Mouse (Mus musculus) heart, postnatal 36 days (tissue): ENCODE results near the gene Clasp2. TPM values are rescaled to one million over a fixed set of nuclear protein-coding genes. Genes with fewer than 3 reads are reported as not detected.
"Not testable (repeated sequence)": the region's sequence is repeated elsewhere in the genome, so short reads cannot be mapped to it uniquely, and the experiment has no call there.

Experiments used
- DNase-seq, 2 experiments: peaks; one replicate each; pipeline ENCODE4 v3.0.0; 2021 to 2022
- intact Hi-C: fragments of 180-260 bp; cut with DNase I; formaldehyde crosslinking; loops from one replicate; pipeline ENCODE4 v1.15.1; 2025
- total RNA-seq, 2 experiments: library from RNA; stranded (reverse); gene quantifications; 2 replicates each; pipeline ENCODE4 v1.2.3; 2021

Gene Clasp2
- total RNA-seq: 10 to 100 TPM; 50.9 to 58.9 TPM

- DNase-seq: peak; percentile 78 to 89
- intact Hi-C loops: loop anchor here (5.0 to 10.0 kb wide), 3 partner anchors 121 to 374 kb away; no protein-coding TSS in a partner anchor
Measured at GRCm38 (mm10) chr9:113741108-113741636, at the start of gene Clasp2. Clasp2 (plus strand) TSS chr9:113741473.

GRCm38 (mm10) chr9:113701441-113702160, 39.7 kb upstream of the Clasp2 start:
- intact Hi-C loops: no loop called here
- DNase-seq: no peak

DNA sequence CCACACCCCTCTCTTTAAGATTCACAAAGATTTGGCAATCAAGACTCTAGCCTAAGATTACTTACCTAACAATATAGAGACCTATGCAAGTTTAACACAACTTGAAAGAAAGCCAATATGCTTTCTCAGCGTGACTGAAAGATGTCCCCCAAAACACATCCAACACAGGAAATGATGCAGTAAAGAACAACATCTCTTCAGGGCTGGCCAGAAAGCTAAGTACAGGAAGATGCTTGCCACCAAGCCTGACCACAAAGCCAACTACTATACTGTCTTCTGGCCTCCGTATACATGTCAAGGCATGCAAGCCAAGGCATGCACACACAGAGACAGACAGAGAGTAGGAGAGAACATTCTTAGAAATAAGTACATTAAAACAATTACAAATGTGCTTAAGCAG, 35.2 kb upstream of the Clasp2 start:
- DNase-seq: no peak
- intact Hi-C loops: loop anchor here (2.0 kb wide), 1 partner anchor 33 kb away; no protein-coding TSS in a partner anchor

DNA sequence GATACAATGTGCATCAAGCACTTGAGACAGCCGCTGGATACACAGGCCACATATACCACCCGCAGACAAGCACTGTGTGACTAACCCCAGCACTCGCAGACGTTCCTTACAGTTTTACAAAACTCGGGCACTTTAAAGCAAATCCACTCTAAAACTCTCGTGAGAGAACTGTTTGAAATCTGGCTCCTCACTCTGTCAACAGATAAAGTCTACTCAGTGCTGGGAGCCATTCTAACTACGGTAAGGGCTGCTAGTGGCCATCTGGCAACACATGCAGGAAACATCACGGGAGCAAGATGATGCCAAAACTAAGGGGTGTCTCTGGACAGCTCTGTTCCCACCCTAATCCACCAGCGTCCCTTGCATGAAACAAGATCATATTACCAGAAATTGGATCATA, 34.4 kb upstream of the Clasp2 start:
- intact Hi-C loops: loop anchor here (2.0 kb wide), 1 partner anchor 32 kb away; no protein-coding TSS in a partner anchor
- DNase-seq: no peak

DNA sequence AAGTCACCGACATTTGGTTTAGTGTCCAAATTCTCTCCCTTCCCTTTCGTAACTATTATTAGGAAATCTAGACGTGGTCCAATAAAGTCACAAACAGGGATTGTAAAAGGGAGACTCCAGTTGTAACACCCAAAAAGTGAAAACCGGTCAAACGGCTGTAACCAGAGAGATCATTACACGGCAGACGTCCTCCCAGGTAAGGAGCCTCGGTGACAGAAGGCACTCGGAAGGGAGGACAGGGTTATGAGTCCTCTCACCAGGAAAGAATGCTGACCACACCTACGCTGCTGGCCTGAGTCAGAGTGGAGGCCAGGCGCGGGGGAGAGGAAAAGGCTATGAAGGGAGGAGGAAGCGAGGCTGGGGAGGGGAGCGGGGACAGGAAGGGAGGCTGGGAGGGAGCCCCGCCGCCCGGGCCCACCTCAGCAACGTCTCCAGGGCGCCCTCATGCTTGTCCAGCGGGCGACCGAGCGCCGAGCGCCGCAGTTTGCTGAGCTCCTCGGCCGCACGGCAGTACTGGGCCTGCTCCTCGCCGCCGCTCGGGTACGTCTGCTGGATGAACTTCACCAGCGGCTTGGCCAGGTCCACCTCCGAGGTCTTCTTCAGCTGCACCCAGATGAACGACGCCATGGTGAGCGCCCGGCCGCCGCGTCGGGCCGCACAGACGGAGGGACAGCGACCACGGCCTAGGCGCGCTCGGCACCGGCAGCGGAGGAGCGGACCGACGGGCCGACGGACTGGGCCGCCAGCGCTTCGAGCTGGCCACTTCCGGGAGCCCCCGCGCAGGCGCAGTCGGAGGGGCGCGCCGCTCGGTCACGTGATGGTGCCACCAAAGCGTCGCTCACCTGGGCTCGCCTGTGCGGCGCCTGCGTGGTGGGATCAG, 33.6 kb upstream of the Clasp2 start, which contains the start of gene Pdcd6ip:
Pdcd6ip (minus strand) TSS at position 779 of the 880 bp plus-strand sequence.
- DNase-seq: peak; percentile 94 to 95
- intact Hi-C loops: loop anchor here (2.0 kb wide), 1 partner anchor 31 kb away; no protein-coding TSS in a partner anchor

DNA sequence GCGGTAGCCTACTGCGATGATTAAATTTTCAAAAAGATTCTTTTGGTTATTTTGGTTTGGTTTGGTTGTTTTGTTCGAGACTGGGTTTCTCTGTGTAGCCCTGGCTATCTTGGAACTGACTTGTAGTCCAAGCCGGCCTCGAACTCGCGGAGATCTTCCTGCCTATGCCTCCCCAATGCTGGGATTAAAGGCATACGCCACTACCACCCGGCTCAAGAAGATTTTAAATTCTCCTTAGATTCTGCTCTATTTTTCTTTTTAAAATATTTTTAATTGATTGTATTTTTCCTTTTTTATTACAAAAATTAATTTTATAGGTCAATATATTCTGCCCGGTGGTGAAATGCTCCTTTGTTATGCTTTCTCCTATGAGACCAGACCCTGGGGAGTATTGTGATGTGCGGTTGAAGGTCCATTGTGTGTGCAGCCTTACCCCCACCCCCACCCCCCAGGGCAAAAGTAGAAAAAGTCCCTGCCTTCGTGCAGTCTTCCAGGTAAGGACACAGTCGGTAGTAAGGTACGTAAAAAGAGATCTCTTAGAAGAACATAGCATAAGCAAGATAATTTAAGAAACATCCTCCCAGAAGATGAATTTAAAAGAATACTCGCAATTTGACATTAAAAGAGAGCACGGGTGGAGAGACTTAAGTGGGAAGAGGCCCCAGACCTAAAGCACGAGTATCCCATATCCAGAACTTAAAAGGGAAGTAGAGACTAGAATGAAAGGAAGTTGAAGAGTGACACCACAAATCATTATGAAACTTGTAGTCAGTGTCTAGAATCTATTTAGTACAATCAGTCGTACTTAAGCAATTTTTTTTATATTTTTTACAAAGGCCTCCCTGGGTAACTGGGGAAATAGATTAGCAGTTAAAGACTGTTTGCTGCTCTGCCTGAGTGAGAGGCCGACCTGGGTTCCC, 32.7 kb upstream of the Clasp2 start:
- no peak for DNase-seq
- intact Hi-C loops: no loop called here

GRCm38 (mm10) chr9:113710871-113711270, 30.4 kb upstream of the Clasp2 start:
- no peak for DNase-seq
- intact Hi-C loops: loop anchor here (10.0 kb wide), 1 partner anchor 404 kb away; no protein-coding TSS in a partner anchor

GRCm38 (mm10) chr9:113719063-113719462, 22.2 kb upstream of the Clasp2 start:
- DNase-seq: peak in 1 of 2 experiments; percentile 34
- intact Hi-C loops: loop anchor here (10.0 kb wide), 1 partner anchor 396 kb away; no protein-coding TSS in a partner anchor

GRCm38 (mm10) chr9:113724646-113725045, 16.6 kb upstream of the Clasp2 start:
- DNase-seq: no peak
- intact Hi-C loops: no loop called here

DNA sequence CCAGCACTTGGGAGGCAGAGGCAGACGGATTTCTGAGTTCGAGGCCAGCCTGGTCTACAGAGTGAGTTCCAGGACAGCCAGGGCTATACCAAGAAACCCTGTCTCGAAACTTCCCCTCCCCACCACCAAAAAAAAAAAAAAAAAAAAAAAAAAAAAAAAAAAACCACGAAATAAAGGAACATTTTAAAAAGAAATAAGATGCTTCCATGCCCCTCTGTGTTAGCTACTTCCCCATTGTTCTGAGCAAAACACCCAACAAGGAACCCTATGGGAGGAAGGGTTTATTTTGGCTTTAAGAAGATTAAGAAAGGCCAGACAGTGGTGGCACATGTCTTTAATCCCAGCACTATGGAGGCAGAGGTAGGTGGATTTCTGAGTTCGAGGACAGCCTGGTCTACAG, 15.7 kb upstream of the Clasp2 start:
- intact Hi-C loops, DNase-seq: not testable (repeated sequence)

DNA sequence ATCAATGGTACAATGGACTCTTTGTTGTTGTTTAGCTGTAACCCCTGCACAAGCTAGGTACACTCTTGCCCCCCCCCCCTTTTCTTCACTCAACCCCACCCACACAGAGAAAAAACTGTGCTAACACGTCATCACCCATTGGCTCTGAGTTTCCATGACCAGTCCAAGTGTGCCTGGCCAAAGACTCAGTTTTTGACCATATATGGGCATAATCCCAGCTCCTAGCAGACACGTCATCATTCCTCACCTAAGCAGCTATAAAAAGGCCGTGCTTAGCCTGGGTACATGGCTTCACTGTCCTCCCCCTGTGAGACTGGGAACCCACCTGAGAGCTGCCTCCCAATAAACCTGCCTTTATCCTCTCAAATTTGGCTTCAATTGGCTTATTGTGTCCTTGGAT, 15.1 kb upstream of the Clasp2 start:
- intact Hi-C loops: no loop called here
- no peak for DNase-seq

GRCm38 (mm10) chr9:113726991-113727680, 14.1 kb upstream of the Clasp2 start:
- intact Hi-C loops: no loop called here

GRCm38 (mm10) chr9:113731540-113731939, 9.7 kb upstream of the Clasp2 start:
- DNase-seq: no peak
- intact Hi-C loops: no loop called here

More at GRCm38 (mm10) chr9:113726991-113727680, 14.1 kb upstream of the Clasp2 start:
- no peak for DNase-seq

- no peak for DNase-seq
- intact Hi-C loops: no loop called here
Measured at GRCm38 (mm10) chr9:113735920-113736319, 5.4 kb upstream of the Clasp2 start.

GRCm38 (mm10) chr9:113738021-113738420, 3.3 kb upstream of the Clasp2 start:
- DNase-seq: peak; percentile 22 to 26
- intact Hi-C loops: loop anchor here (2.0 kb wide), 1 partner anchor 31 kb away; no protein-coding TSS in a partner anchor

GRCm38 (mm10) chr9:113738941-113739340, 2.3 kb upstream of the Clasp2 start:
- intact Hi-C loops: loop anchor here (2.0 kb wide), 1 partner anchor 32 kb away; no protein-coding TSS in a partner anchor

DNA sequence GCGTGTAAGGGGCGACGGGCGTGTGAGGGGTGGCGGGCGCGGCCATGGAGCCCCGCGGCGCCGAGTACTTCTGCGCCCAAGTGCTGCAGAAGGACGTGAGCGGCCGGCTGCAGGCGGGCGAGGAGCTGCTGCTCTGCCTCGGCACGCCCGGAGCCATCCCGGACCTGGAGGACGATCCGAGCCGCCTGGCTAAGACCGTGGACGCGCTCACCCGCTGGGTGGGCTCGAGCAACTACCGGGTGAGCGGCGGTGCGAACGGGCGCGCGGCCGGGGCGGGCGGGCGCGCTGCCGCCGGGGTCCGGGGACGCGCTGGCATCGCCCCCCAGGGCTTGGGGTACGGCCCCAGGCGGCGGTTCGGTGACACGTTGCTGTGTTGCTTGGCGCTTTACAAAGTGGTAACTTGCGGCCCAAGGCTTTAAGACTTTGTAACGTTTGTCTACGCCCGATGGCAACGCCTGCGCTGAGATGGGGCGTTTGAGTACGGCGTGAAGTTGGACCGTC, 414 bp downstream of the Clasp2 start:
- peak in 1 of 2 experiments; percentile 49 for DNase-seq
- intact Hi-C loops: loop anchor here (2.0 to 10.0 kb wide), 4 partner anchors 121 to 373 kb away; no protein-coding TSS in a partner anchor

More at GRCm38 (mm10) chr9:113738941-113739340, 2.3 kb upstream of the Clasp2 start:
- peak; percentile 42 to 44 for DNase-seq

DNA sequence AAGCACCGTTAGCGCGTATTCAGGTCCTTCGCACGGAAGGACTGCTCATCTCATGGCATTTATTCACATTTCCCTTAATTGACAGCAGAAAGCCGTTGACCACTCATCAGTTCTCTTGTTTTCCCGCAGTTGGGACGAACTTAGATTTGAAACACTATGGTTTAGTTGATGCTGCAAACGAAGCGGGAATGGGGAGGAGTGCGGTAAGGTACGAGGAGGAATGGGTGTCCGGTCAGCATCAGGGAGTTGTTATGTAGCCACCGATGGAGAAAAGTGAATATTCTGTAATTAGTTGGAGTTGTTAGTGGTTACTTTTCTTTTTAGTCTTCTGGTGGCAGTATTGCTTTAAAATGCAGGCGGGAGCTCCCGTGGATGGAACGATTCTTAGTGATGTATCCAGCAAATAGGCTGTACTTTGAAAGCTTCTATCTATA, 1.1 kb downstream of the Clasp2 start:
- peak; percentile 25 to 26 for DNase-seq
- intact Hi-C loops: loop anchor here (2.0 to 10.0 kb wide), 4 partner anchors 120 to 372 kb away; no protein-coding TSS in a partner anchor
